Mouse (Mus musculus): ENCODE data around the gene Syt3.

GRCm38 (mm10) chr7:44352750-44353600 is 30.9 kb upstream of the Syt3 start:
- TF ChIP-seq GATA1 (IDR thresholded peaks at IDR 0.05; ENCODE audit: borderline replicate concordance, low read length) (no peak), FLI1 (IDR thresholded peaks at IDR 0.05; ENCODE audit: low read length) (no peak)
